In genomic region chr2:157315486-157315885, GRCm38 (mm10) we compare ENCODE assay signal across 19 mouse cellular contexts. TPM values are rescaled to one million over a fixed set of nuclear protein-coding genes. Genes with fewer than 3 reads are reported as not detected.
"Had no signal": no experiment of that assay in that cellular context is flagged by ENCODE, and none has a peak within 500 bp of the region (broad histone marks: within the 10 kb centered on the region; RNA-seq: fewer than 3 reads in every experiment).

No protein-coding gene starts in this region.

- H3K27me3 ChIP-seq: liver, embryonic 15.5 days; lung, embryonic 15.5 days; megakaryocyte, embryonic 14.5 days; neural tube, embryonic 12.5 days; stomach, embryonic 15.5 days had no signal

- H3K27ac ChIP-seq: left cerebral cortex, adult 2 months; limb, embryonic 10.5 days; liver, embryonic 15.5 days; macrophage; neural tube, embryonic 12.5 days; stomach, embryonic 15.5 days had no signal

- H3K4me1 ChIP-seq: limb, embryonic 10.5 days; liver, embryonic 15.5 days; neural tube, embryonic 12.5 days; stomach, embryonic 15.5 days had no signal

- DNase-seq: kidney, adult 18-20 months; kidney, postnatal 25 days; lung, postnatal 14 days; right cerebral cortex, postnatal 14 days; thymus, adult 2 months; thymus, postnatal 25 days had no signal

- H3K4me3 ChIP-seq: left cerebral cortex, adult 2 months; limb, embryonic 10.5 days; liver, embryonic 15.5 days; lung, embryonic 15.5 days; megakaryocyte, embryonic 14.5 days; myocyte; neural tube, embryonic 12.5 days; stomach, embryonic 15.5 days had no signal

- H3K9ac ChIP-seq: liver, embryonic 15.5 days; lung, embryonic 15.5 days; neural tube, embryonic 12.5 days; stomach, embryonic 15.5 days had no signal

- H3K9me3 ChIP-seq: limb, embryonic 10.5 days; liver, embryonic 15.5 days; lung, embryonic 15.5 days; megakaryocyte, embryonic 14.5 days; neural tube, embryonic 12.5 days; stomach, embryonic 15.5 days had no signal

- H3K4me2 ChIP-seq: liver, embryonic 11.5 days; liver, embryonic 15.5 days; lung, embryonic 15.5 days; neural tube, embryonic 12.5 days; stomach, embryonic 15.5 days had no signal

RNA-seq across cellular contexts. Expression of gene Ghrh, which starts 31.8 kb away (rescaled TPM):
- polyA plus RNA-seq: kidney, embryonic 16.5 days; limb, embryonic 10.5 days; liver, embryonic 11.5 days; lung, embryonic 15.5 days; macrophage; myocyte; neural tube, embryonic 12.5 days; spleen, adult 2 months; urinary bladder, adult 2 months had no signal

RNA-seq across cellular contexts. Expression of gene Mroh8, which starts 36.1 kb away (rescaled TPM):
- polyA plus RNA-seq: macrophage had no signal
